Comparison of ENCODE assay signal across 1 mouse cellular context in the genomic region with DNA sequence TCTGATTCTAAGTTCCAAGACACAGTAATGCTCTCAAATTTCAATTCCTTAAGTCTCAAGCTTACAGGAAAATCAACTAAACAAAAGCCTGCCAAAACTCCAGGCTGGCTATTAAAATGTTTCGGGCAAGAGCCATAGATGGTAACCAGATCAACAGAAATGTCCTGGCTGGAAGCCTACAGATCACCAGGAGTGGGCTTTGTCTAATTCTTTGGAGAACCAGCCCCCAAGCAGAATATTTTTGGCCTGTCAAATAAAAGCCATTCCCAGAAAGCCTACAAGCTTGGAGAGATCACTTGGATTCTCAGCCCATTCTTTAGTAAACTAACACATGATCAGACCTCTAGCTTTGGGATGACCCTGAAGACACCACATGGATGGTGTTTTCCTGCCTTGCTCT.
TF ChIP-seq lines count a peak whose summit lies in the region.

No protein-coding gene starts in this region.

TF ChIP-seq in myocyte, 11 proteins besides CTCF, POLR2A, EP300 and RAD21 (continued from another document):
- TF ChIP-seq REST (IDR thresholded peaks at IDR 0.05; ENCODE audit: insufficient read depth, insufficient read length) = no peak
- no peak for TF ChIP-seq MAX (IDR thresholded peaks at IDR 0.05; ENCODE audit: low read depth)
- no peak for TF ChIP-seq POLR2AphosphoS2 (IDR thresholded peaks at IDR 0.05; ENCODE audit: insufficient read length, low read depth)
- TF ChIP-seq MYOG (IDR thresholded peaks at IDR 0.05; ENCODE audit: control insufficient read depth in 1 of 3, insufficient read depth in 1 of 3, insufficient read length in 2 of 3, low read depth in 2 of 3) = no peak
- no peak for TF ChIP-seq SRF (IDR thresholded peaks at IDR 0.05; ENCODE audit: control insufficient read depth, insufficient read length, low read depth)
